Mouse (Mus musculus) embryonic facial prominence, embryonic 14.5 days (tissue): ENCODE measurements around the gene Zswim7. TPM values are rescaled to one million over a fixed set of nuclear protein-coding genes. Genes with fewer than 3 reads are reported as not detected.
A peak's percentile ranks its signal among the peaks of the same experiment; 100 is the strongest.
"Not testable (repeated sequence)": the region's sequence is repeated elsewhere in the genome, so short reads cannot be mapped to it uniquely, and the experiment has no call there.

Experiments used
- ATAC-seq: fragments of 200-750 bp; cut with Nextera tagmentation; 2 replicates; pipeline ENCODE4 v1.8.0; 2017; ENCODE audit warnings: low read depth, moderate number of reproducible peaks, moderate TSS enrichment
- DNase-seq: peaks from one replicate; pipeline ENCODE4 v3.0.0-alpha.2; 2015; ENCODE audit warnings: low spot score
- H3K27ac ChIP-seq: fragments of 300-500 bp; sonication (generic); replicated peaks from 2 replicates; pipeline ENCODE4 v1.5.1; 2014; ENCODE audit warnings: low read depth, mild to moderate bottlenecking, low read length, moderate library complexity
- H3K27me3 ChIP-seq: fragments of 300-500 bp; sonication (generic); replicated peaks from 2 replicates; pipeline ENCODE4 v1.6.1; 2014; ENCODE audit warnings: low read length; ENCODE audit not compliant: control insufficient read depth, insufficient read depth
- H3K36me3 ChIP-seq: fragments of 300-500 bp; sonication (generic); 2 replicates; pipeline ENCODE4 v1.6.1; 2014; ENCODE audit warnings: low read length, mixed read lengths; ENCODE audit not compliant: control insufficient read depth, insufficient read depth
- H3K4me1 ChIP-seq: fragments of 300-500 bp; sonication (generic); 2 replicates; pipeline ENCODE4 v1.6.1; 2014; ENCODE audit warnings: antibody characterized with exemption, low read length; ENCODE audit not compliant: control insufficient read depth, insufficient read depth
- H3K4me2 ChIP-seq: fragments of 300-500 bp; sonication (generic); 2 replicates; pipeline ENCODE4 v1.6.1; 2014; ENCODE audit warnings: low read depth, mild to moderate bottlenecking, low read length, moderate library complexity, mixed read lengths
- H3K4me3 ChIP-seq: fragments of 300-500 bp; sonication (generic); 2 replicates; pipeline ENCODE4 v1.5.1; 2014; ENCODE audit warnings: low read depth, mild to moderate bottlenecking, low read length
- H3K9ac ChIP-seq: fragments of 300-500 bp; sonication (generic); 2 replicates; pipeline ENCODE4 v1.6.1; 2014; ENCODE audit warnings: low read depth, mild to moderate bottlenecking, low read length, moderate library complexity, mixed read lengths
- H3K9me3 ChIP-seq: fragments of 300-500 bp; sonication (generic); 2 replicates; pipeline ENCODE4 v1.6.1; 2016; ENCODE audit warnings: low read length; ENCODE audit not compliant: control insufficient read depth
- WGBS: fragments of 180-500 bp; shearing (Covaris S2); extraction: QIAGEN DNeasy Blood & Tissue Kit; methylation state at CpG from one replicate; pipeline ENCODE4 v1.1.7; 2014; 5-methylcytosine and 5-hydroxymethylcytosine counted together
- polyA plus RNA-seq: library from polyadenylated mRNA; unstranded; fragments of >200 nt; fragmentation: Nextera tagmentation; extraction: Ambion mirVana; gene quantifications from 2 replicates; pipeline ENCODE4 v1.2.1, GENCODE M21; 2014

The Zswim7 gene
- polyA plus RNA-seq, 1 experiment from 2014 or later = 25.2 TPM

- no peaks in the 10 kb centered on the region for H3K9me3 ChIP-seq
- 88% methylated on average over 2 of the region's 2 CpGs for WGBS
- no peaks in the 10 kb centered on the region for H3K4me1 ChIP-seq
- no peaks in the 10 kb centered on the region for H3K27me3 ChIP-seq
- H3K4me3 ChIP-seq = no peak overlapping the region
- peaks cover 44% of the 10 kb centered on the region for H3K36me3 ChIP-seq
- no peak overlapping the region for H3K9ac ChIP-seq
- ATAC-seq (no peak), DNase-seq (no peak)
- H3K27ac ChIP-seq = no peak overlapping the region
- no peak overlapping the region for H3K4me2 ChIP-seq
Observed at GRCm38 (mm10) chr11:62294121-62294520, 12.9 kb upstream of the Zswim7 start.

- Histone ChIP-seq H3K27me3 (no peaks in the 10 kb centered on the region), H3K4me2 (no peak overlapping the region), H3K9ac (no peak overlapping the region), H3K4me1 (no peaks in the 10 kb centered on the region), H3K36me3 (peaks cover 72% of the 10 kb centered on the region), H3K9me3 (no peaks in the 10 kb centered on the region), H3K27ac (no peak overlapping the region), H3K4me3 (no peak overlapping the region)
- no peak for DNase-seq
- ATAC-seq = no peak
- 100% methylated on average over 1 of the region's 1 CpGs for whole genome bisulfite sequencing
Observed at GRCm38 (mm10) chr11:62287700-62288099, 6.5 kb upstream of the Zswim7 start.

- ATAC-seq = no peak
- no peak overlapping the region for H3K4me2 ChIP-seq
- H3K9me3 ChIP-seq = no peaks in the 10 kb centered on the region
- no peak overlapping the region for H3K4me3 ChIP-seq
- DNase-seq = no peak
- H3K27me3 ChIP-seq = no peaks in the 10 kb centered on the region
- 77% methylated on average over 8 of the region's 8 CpGs for WGBS
- no peak overlapping the region for H3K9ac ChIP-seq
- H3K27ac ChIP-seq = no peak overlapping the region
- peaks cover 9% of the 10 kb centered on the region; the same call in 1 of the 2 replicates for H3K4me1 ChIP-seq
- H3K36me3 ChIP-seq = peaks cover 62% of the 10 kb centered on the region
Observed at GRCm38 (mm10) chr11:62285020-62285419, 3.8 kb upstream of the Zswim7 start.

GRCm38 (mm10) chr11:62284020-62284419 is 2.8 kb upstream of the Zswim7 start:
- H3K4me3 ChIP-seq, H3K4me2 ChIP-seq, H3K27me3 ChIP-seq, H3K27ac ChIP-seq, ATAC-seq, DNase-seq, H3K9me3 ChIP-seq, H3K9ac ChIP-seq, H3K4me1 ChIP-seq: not testable (repeated sequence)
- peaks cover 55% of the 10 kb centered on the region for H3K36me3 ChIP-seq
- 58% methylated on average over 3 of the region's 3 CpGs for WGBS

GRCm38 (mm10) chr11:62281601-62281997 is 424 bp upstream of the Zswim7 start:
- Histone ChIP-seq H3K4me3 (peak overlapping the region; percentile 94), H3K9ac (peak overlapping the region; percentile 85), H3K4me2 (peak overlapping the region; percentile 75), H3K27me3 (no peaks in the 10 kb centered on the region), H3K9me3 (no peaks in the 10 kb centered on the region), H3K27ac (peak overlapping the region; percentile 94), H3K4me1 (peaks cover 9% of the 10 kb centered on the region; the same call in 1 of the 2 replicates), H3K36me3 (peaks cover 35% of the 10 kb centered on the region)
- ATAC-seq = peak; percentile 61
- 3% methylated on average over 24 of the region's 57 CpGs for whole genome bisulfite sequencing
- peak; percentile 56 for DNase-seq

GRCm38 (mm10) chr11:62278027-62278426 is 3.1 kb downstream of the Zswim7 start:
- DNase-seq (peak; percentile 49), ATAC-seq (no peak)
- 0 out of 2 replicates have a peak, but pooled peaks cover 3% of the 10 kb centered on the region for H3K36me3 ChIP-seq
- H3K4me1 ChIP-seq = peaks cover 9% of the 10 kb centered on the region; the same call in 1 of the 2 replicates
- no peak overlapping the region for H3K9ac ChIP-seq
- H3K9me3 ChIP-seq = no peaks in the 10 kb centered on the region
- no peak overlapping the region for H3K4me3 ChIP-seq
- no peak overlapping the region for H3K27ac ChIP-seq
- no peak overlapping the region for H3K4me2 ChIP-seq
- H3K27me3 ChIP-seq = no peaks in the 10 kb centered on the region
- 16% methylated on average over 5 of the region's 5 CpGs for WGBS

- Histone ChIP-seq H3K9ac (no peak overlapping the region; the same call in 1 of the 2 replicates), H3K36me3 (no peaks in the 10 kb centered on the region), H3K4me3 (no peak overlapping the region), H3K27me3 (no peaks in the 10 kb centered on the region), H3K27ac (no peak overlapping the region), H3K4me2 (no peak overlapping the region), H3K9me3 (no peaks in the 10 kb centered on the region), H3K4me1 (peaks cover 6% of the 10 kb centered on the region; the same call in 1 of the 2 replicates)
- no peak for DNase-seq
- 39% methylated on average over 8 of the region's 8 CpGs for WGBS
- no peak for ATAC-seq
Observed at GRCm38 (mm10) chr11:62277086-62277485, 4.1 kb downstream of the Zswim7 start.

GRCm38 (mm10) chr11:62270851-62271250 is 10.3 kb downstream of the Zswim7 start:
- Histone ChIP-seq H3K36me3 (0 out of 2 replicates have a peak, but pooled peaks cover 6% of the 10 kb centered on the region), H3K4me2 (no peak overlapping the region), H3K27me3 (no peaks in the 10 kb centered on the region), H3K9me3 (no peaks in the 10 kb centered on the region), H3K4me1 (peaks cover 10% of the 10 kb centered on the region; the same call in 1 of the 2 replicates), H3K9ac (no peak overlapping the region), H3K27ac (no peak overlapping the region), H3K4me3 (no peak overlapping the region)
- 40% methylated on average over 5 of the region's 5 CpGs for WGBS
- no peak for ATAC-seq
- DNase-seq = peak; percentile 26

GRCm38 (mm10) chr11:62269097-62269496 is 12.1 kb downstream of the Zswim7 start:
- no peaks in the 10 kb centered on the region for H3K27me3 ChIP-seq
- no peak for ATAC-seq
- no peaks in the 10 kb centered on the region for H3K9me3 ChIP-seq
- WGBS = 55% methylated on average over 12 of the region's 12 CpGs
- no peak overlapping the region for H3K4me3 ChIP-seq
- H3K4me1 ChIP-seq = peaks cover 10% of the 10 kb centered on the region; the same call in 1 of the 2 replicates
- no peak overlapping the region for H3K9ac ChIP-seq
- H3K4me2 ChIP-seq = no peak overlapping the region
- DNase-seq = peak; percentile 12
- H3K27ac ChIP-seq = no peak overlapping the region
- 0 out of 2 replicates have a peak, but pooled peaks cover 6% of the 10 kb centered on the region for H3K36me3 ChIP-seq
